Mouse (Mus musculus) cortical plate, adult 2 months (tissue): ENCODE measurements at regions not wholly inside any gene's neighbourhood (a gene's known extent, or its start where the extent isn't known, plus 50 kb on each side); places are given as distances from the start of the nearest gene placed in this dataset.

Experiments
- CTCF ChIP-seq: fragments of 200-500 bp; IDR thresholded peaks from 2 replicates; pipeline ENCODE4 v1.5.1; 2011; ENCODE audit warnings: mild to moderate bottlenecking, control low read depth, low read length; ENCODE audit not compliant: insufficient read depth; ENCODE audit errors: extremely low read depth
- POLR2A ChIP-seq: fragments of 200-500 bp; IDR thresholded peaks from 2 replicates; pipeline ENCODE4 v1.6.1; 2011; ENCODE audit warnings: mild to moderate bottlenecking, low read length, control low read depth; ENCODE audit not compliant: insufficient read depth; ENCODE audit errors: extremely low read depth

- TF ChIP-seq CTCF (no peak), POLR2A (no peak)
Measured at GRCm38 (mm10) chr7:144991760-144992159, 52.0 kb upstream of the Ccnd1 start.
